Mouse (Mus musculus): ENCODE measurements around the gene Bub1b. TPM values are rescaled to one million over a fixed set of nuclear protein-coding genes. Genes with fewer than 3 reads are reported as not detected.
A peak's percentile ranks its signal among the peaks of the same experiment; 100 is the strongest.
"Not testable (repeated sequence)": the region's sequence is repeated elsewhere in the genome, so short reads cannot be mapped to it uniquely, and the experiment has no call there.

Bub1b gene
- polyA plus RNA-seq, 1 experiment from 2014 or later = 60.6 TPM

- no peak overlapping the region for H3K27ac ChIP-seq (replicated peaks)
- H3K9ac ChIP-seq = no peak overlapping the region
- H3K9me3 ChIP-seq (replicated peaks) = no peaks in the 10 kb centered on the region
- no peak overlapping the region for H3K4me3 ChIP-seq (replicated peaks)
- H3K4me2 ChIP-seq (replicated peaks) = no peak overlapping the region
- H3K4me1 ChIP-seq = no peaks in the 10 kb centered on the region
- WGBS = 85% methylated on average over 8 of the region's 8 CpGs
- peaks cover 68% of the 10 kb centered on the region for H3K36me3 ChIP-seq
- ATAC-seq (ENCODE audit: insufficient number of reproducible peaks, low FRiP score, low TSS enrichment, low read depth) = no peak
- no peaks in the 10 kb centered on the region for H3K27me3 ChIP-seq
These were observed 22.6 kb downstream of the Bub1b start for GRCm38 (mm10) chr2:118620608-118621007.

DNA sequence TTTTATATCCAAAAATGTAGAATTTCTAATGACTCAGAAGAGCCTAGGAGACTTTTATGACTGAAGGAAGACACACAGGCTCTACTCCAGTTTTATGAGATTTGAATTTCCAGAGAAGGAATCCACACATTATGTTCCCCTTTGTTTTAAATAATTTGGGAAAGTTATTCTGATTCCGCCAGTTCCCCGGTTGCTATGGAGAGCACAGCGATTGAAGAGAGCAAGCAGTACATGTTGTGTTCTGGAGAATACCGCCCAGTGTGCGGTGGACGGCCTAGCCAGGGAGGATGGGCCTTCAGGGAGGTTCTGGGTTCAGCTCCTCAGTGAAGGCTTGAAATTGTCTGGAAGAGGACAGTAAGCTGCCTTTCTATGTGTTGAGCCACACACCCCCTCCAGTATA lies 31.3 kb downstream of the Bub1b start:
- H3K4me2 ChIP-seq (replicated peaks) = no peak overlapping the region
- H3K36me3 ChIP-seq = peaks cover 68% of the 10 kb centered on the region
- no peaks in the 10 kb centered on the region for H3K9me3 ChIP-seq (replicated peaks)
- H3K9ac ChIP-seq = no peak overlapping the region
- no peaks in the 10 kb centered on the region for H3K4me1 ChIP-seq
- ATAC-seq (ENCODE audit: insufficient number of reproducible peaks, low FRiP score, low TSS enrichment, low read depth) = no peak
- H3K4me3 ChIP-seq (replicated peaks) = no peak overlapping the region
- no peaks in the 10 kb centered on the region for H3K27me3 ChIP-seq
- WGBS = 94% methylated on average over 6 of the region's 6 CpGs
- no peak overlapping the region for H3K27ac ChIP-seq (replicated peaks)

- H3K4me3 ChIP-seq (replicated peaks) = no peak overlapping the region
- H3K27me3 ChIP-seq = no peaks in the 10 kb centered on the region
- no peak overlapping the region for H3K27ac ChIP-seq (replicated peaks)
- 85% methylated on average over 5 of the region's 5 CpGs for WGBS
- no peak for ATAC-seq (ENCODE audit: insufficient number of reproducible peaks, low FRiP score, low TSS enrichment, low read depth)
- H3K9me3 ChIP-seq (replicated peaks) = no peaks in the 10 kb centered on the region
- no peak overlapping the region for H3K4me2 ChIP-seq (replicated peaks)
- no peaks in the 10 kb centered on the region for H3K4me1 ChIP-seq
- no peak overlapping the region for H3K9ac ChIP-seq
- H3K36me3 ChIP-seq = peaks cover 68% of the 10 kb centered on the region
These were observed 35.4 kb downstream of the Bub1b start for GRCm38 (mm10) chr2:118633441-118633840.

GRCm38 (mm10) chr2:118637258-118637657 lies 39.2 kb downstream of the Bub1b start:
- Histone ChIP-seq H3K9me3 (replicated peaks) (no peaks in the 10 kb centered on the region), H3K4me3 (replicated peaks) (no peak overlapping the region), H3K4me2 (replicated peaks) (no peak overlapping the region), H3K36me3 (peaks cover 69% of the 10 kb centered on the region), H3K4me1 (no peaks in the 10 kb centered on the region), H3K27ac (replicated peaks) (no peak overlapping the region), H3K27me3 (no peaks in the 10 kb centered on the region), H3K9ac (no peak overlapping the region)
- no peak for ATAC-seq (ENCODE audit: insufficient number of reproducible peaks, low FRiP score, low TSS enrichment, low read depth)
- WGBS = 79% methylated on average over 5 of the region's 5 CpGs

GRCm38 (mm10) chr2:118637888-118638526 lies 40.0 kb downstream of the Bub1b start:
- H3K4me1 ChIP-seq = no peaks in the 10 kb centered on the region
- no peak overlapping the region for H3K4me2 ChIP-seq (replicated peaks)
- ATAC-seq (ENCODE audit: insufficient number of reproducible peaks, low FRiP score, low TSS enrichment, low read depth) = no peak
- H3K27me3 ChIP-seq = no peaks in the 10 kb centered on the region
- no peak overlapping the region for H3K9ac ChIP-seq
- 42% methylated on average over 8 of the region's 8 CpGs for WGBS
- H3K4me3 ChIP-seq (replicated peaks) = no peak overlapping the region
- H3K9me3 ChIP-seq (replicated peaks) = no peaks in the 10 kb centered on the region
- H3K27ac ChIP-seq (replicated peaks) = no peak overlapping the region
- peaks cover 68% of the 10 kb centered on the region for H3K36me3 ChIP-seq

- 91% methylated on average over 8 of the region's 8 CpGs for WGBS
- H3K9me3 ChIP-seq (replicated peaks) = no peaks in the 10 kb centered on the region
- no peak for ATAC-seq (ENCODE audit: insufficient number of reproducible peaks, low FRiP score, low TSS enrichment, low read depth)
These were observed 40.7 kb downstream of the Bub1b start for GRCm38 (mm10) chr2:118638686-118639085.

GRCm38 (mm10) chr2:118641147-118641546 lies 43.1 kb downstream of the Bub1b start:
- Histone ChIP-seq H3K9me3 (replicated peaks) (no peaks in the 10 kb centered on the region), H3K27ac (replicated peaks) (no peak overlapping the region), H3K4me2 (replicated peaks) (no peak overlapping the region), H3K36me3 (peaks cover 47% of the 10 kb centered on the region), H3K4me1 (no peaks in the 10 kb centered on the region), H3K4me3 (replicated peaks) (no peak overlapping the region), H3K27me3 (no peaks in the 10 kb centered on the region), H3K9ac (no peak overlapping the region)
- 38% methylated on average over 2 of the region's 2 CpGs for WGBS
- no peak for ATAC-seq (ENCODE audit: insufficient number of reproducible peaks, low FRiP score, low TSS enrichment, low read depth)

More at GRCm38 (mm10) chr2:118638686-118639085, 40.7 kb downstream of the Bub1b start:
- Histone ChIP-seq H3K9ac (no peak overlapping the region), H3K27ac (replicated peaks) (no peak overlapping the region), H3K4me3 (replicated peaks) (no peak overlapping the region), H3K4me1 (no peaks in the 10 kb centered on the region), H3K27me3 (no peaks in the 10 kb centered on the region), H3K4me2 (replicated peaks) (no peak overlapping the region), H3K36me3 (peaks cover 62% of the 10 kb centered on the region)

DNA sequence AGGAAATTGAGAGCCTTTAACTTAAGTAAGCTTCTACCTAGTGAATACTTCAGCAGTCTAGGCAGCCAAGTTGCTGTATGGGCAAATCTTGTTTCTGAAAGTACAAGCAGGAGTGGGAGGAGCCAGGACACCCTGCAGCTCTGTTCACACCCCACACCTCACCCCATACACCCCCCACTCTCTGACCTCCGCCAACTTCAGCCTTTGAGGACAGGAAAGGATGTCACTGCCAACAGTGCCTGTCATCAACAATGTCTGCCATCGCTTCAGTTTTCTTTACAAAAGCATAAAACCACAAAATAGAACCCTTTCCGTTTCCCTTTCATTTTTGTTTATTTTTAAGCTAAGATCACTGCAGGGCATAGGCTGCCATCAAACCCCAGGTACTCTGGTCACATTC lies 44.4 kb downstream of the Bub1b start:
- no peak overlapping the region for H3K4me2 ChIP-seq (replicated peaks)
- no peak overlapping the region for H3K27ac ChIP-seq (replicated peaks)
- H3K4me3 ChIP-seq (replicated peaks) = no peak overlapping the region
- H3K9me3 ChIP-seq (replicated peaks) = no peaks in the 10 kb centered on the region
- ATAC-seq (ENCODE audit: insufficient number of reproducible peaks, low FRiP score, low TSS enrichment, low read depth) = no peak
- no peaks in the 10 kb centered on the region for H3K27me3 ChIP-seq
- H3K4me1 ChIP-seq = no peaks in the 10 kb centered on the region
- H3K9ac ChIP-seq = no peak overlapping the region
- peaks cover 41% of the 10 kb centered on the region for H3K36me3 ChIP-seq
- WGBS = 43% methylated on average over 3 of the region's 3 CpGs

GRCm38 (mm10) chr2:118642942-118643341 lies 44.9 kb downstream of the Bub1b start:
- H3K4me2 ChIP-seq (replicated peaks) = no peak overlapping the region
- no peaks in the 10 kb centered on the region for H3K27me3 ChIP-seq
- no peak overlapping the region for H3K27ac ChIP-seq (replicated peaks)
- no peak for ATAC-seq (ENCODE audit: insufficient number of reproducible peaks, low FRiP score, low TSS enrichment, low read depth)
- H3K9me3 ChIP-seq (replicated peaks) = no peaks in the 10 kb centered on the region
- 27% methylated on average over 3 of the region's 3 CpGs for WGBS
- H3K4me3 ChIP-seq (replicated peaks) = no peak overlapping the region
- peaks cover 40% of the 10 kb centered on the region for H3K36me3 ChIP-seq
- no peak overlapping the region for H3K9ac ChIP-seq
- no peaks in the 10 kb centered on the region for H3K4me1 ChIP-seq

GRCm38 (mm10) chr2:118646665-118647064 lies 48.7 kb downstream of the Bub1b start:
- no peak overlapping the region for H3K27ac ChIP-seq (replicated peaks)
- no peak overlapping the region for H3K4me3 ChIP-seq (replicated peaks)
- no peaks in the 10 kb centered on the region for H3K27me3 ChIP-seq
- 74% methylated on average over 5 of the region's 5 CpGs for WGBS
- no peak for ATAC-seq (ENCODE audit: insufficient number of reproducible peaks, low FRiP score, low TSS enrichment, low read depth)
- no peaks in the 10 kb centered on the region for H3K9me3 ChIP-seq (replicated peaks)
- H3K4me1 ChIP-seq = no peaks in the 10 kb centered on the region
- H3K36me3 ChIP-seq = peaks cover 12% of the 10 kb centered on the region; the same call in 1 of the 2 replicates
- H3K4me2 ChIP-seq (replicated peaks) = no peak overlapping the region
- H3K9ac ChIP-seq = no peak overlapping the region

DNA sequence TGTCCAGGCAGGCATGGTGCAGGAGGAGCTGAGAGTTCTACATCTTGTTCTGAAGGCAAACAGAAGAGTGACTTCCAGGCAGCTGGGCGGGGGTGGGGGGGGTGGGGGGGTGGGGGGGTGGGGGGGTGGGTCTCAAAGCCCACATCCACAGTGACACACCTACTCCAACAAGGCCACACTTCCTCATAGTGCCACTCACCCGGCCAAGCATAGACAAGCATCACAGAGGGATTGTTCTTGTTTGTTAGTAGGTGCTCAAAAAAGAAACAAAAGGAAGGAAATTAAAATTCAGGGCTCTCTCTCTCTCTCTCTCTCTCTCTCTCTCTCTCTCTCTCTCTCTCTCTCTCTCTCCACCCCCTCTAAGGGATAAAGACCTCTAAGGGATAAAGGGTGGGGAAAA lies 52.7 kb downstream of the Bub1b start:
- not testable (repeated sequence) for H3K9me3 ChIP-seq (replicated peaks); H3K4me1 ChIP-seq; H3K9ac ChIP-seq; ATAC-seq (ENCODE audit: insufficient number of reproducible peaks, low FRiP score, low TSS enrichment, low read depth); H3K36me3 ChIP-seq; H3K27me3 ChIP-seq; H3K27ac ChIP-seq (replicated peaks); H3K4me3 ChIP-seq (replicated peaks); H3K4me2 ChIP-seq (replicated peaks)
- 63% methylated on average over 2 of the region's 2 CpGs for WGBS

DNA sequence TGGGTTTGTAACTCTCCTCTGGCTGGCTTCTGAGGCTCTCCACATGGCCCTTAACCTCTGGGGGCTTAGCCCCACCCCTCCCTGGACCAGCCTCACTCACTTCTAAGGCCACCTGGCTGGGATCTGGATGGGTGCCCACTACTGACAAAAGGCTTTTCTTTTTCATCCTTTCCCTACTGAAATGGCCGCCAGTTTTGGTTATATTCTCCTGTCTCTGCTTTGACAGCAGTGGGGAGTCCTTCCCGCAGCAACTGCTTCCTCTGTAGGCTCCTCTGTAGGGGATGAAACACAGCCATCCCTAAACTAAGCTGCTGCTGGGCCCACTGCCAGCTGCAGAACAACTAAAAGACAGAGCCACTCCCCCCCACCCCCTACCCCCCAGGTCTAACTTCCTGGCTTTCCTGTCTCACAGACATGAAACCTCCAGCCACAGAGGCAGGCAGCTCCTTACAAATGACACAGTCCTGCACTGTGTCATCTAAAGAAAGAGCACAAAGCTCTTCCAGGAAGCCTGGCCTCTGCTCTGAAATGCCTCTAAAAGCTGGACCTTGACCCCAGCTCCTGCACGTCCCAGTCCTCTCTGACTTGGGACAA lies 58.8 kb downstream of the Bub1b start:
- 0 out of 2 replicates have a peak, but pooled peaks have one; percentile 51 for ATAC-seq (ENCODE audit: insufficient number of reproducible peaks, low FRiP score, low TSS enrichment, low read depth)
- H3K27me3 ChIP-seq = no peaks in the 10 kb centered on the region
- H3K36me3 ChIP-seq = no peaks in the 10 kb centered on the region
- H3K4me2 ChIP-seq (replicated peaks) = no peak overlapping the region
- H3K4me1 ChIP-seq = peaks cover 34% of the 10 kb centered on the region
- no peaks in the 10 kb centered on the region for H3K9me3 ChIP-seq (replicated peaks)
- H3K9ac ChIP-seq = no peak overlapping the region
- peak overlapping the region; percentile 58 for H3K27ac ChIP-seq (replicated peaks)
- 33% methylated on average over 3 of the region's 3 CpGs for WGBS
- H3K4me3 ChIP-seq (replicated peaks) = no peak overlapping the region
